Mouse (Mus musculus) 3T3-L1 (cell line): Measurements from ENCODE around the gene Tmem221.

Experiments used
- DNase-seq: peaks from one replicate; pipeline ENCODE4 v3.0.0-alpha.2; 2015; ENCODE audit warnings: low read depth, low spot score

Tmem221 gene

GRCm38 (mm10) chr8:71579009-71579408 lies 20.3 kb upstream of the Tmem221 start:
- peak; percentile 69 for DNase-seq

DNA sequence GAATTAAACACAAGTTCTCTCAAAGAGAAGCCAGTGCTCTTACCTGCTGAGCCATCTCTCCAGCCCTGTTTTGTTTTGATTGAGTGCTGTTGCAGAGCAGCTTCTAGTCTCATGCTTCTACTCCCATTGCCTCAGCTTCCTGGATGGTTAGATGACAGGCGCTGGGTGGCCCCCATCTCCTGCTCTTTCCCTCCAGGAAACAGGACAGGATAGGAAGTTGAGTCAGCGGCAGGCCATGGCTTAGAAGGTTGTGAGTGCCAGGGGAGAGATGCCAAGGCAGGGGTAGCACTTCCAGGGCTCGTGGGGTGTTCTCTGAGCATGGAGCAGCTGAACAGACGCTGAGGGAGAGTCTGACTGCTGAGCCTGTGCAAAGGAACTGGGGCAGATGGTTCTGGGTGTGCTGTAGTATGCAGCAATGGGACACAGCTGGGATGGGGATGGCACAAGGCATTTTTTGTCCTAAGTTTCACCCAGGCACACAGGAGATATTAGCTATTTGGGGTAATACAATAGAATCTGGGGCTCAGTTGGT lies 19.3 kb upstream of the Tmem221 start:
- DNase-seq = peak; percentile 43

DNA sequence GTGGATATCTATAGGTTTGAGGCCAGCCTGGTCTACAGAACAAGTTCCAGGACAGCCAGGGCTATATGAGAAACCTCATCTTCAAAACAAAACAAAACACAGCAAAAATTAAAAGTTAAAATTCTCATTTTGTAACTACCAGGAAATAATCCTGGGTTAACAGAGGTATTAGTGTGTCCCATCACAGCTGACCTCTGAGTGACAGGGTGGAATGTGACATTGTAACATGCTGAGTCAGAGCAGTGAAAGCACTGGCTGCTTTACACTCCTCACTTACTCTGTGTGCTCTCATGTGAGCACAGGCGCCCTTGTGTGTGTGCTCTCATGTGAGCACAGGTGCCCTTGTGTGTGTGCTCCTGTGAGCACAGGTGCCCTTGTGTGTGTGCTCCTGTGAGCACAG lies 16.3 kb upstream of the Tmem221 start:
- peak; percentile 47 for DNase-seq

- DNase-seq = no peak
Observed at GRCm38 (mm10) chr8:71574426-71574825, 15.8 kb upstream of the Tmem221 start.

DNA sequence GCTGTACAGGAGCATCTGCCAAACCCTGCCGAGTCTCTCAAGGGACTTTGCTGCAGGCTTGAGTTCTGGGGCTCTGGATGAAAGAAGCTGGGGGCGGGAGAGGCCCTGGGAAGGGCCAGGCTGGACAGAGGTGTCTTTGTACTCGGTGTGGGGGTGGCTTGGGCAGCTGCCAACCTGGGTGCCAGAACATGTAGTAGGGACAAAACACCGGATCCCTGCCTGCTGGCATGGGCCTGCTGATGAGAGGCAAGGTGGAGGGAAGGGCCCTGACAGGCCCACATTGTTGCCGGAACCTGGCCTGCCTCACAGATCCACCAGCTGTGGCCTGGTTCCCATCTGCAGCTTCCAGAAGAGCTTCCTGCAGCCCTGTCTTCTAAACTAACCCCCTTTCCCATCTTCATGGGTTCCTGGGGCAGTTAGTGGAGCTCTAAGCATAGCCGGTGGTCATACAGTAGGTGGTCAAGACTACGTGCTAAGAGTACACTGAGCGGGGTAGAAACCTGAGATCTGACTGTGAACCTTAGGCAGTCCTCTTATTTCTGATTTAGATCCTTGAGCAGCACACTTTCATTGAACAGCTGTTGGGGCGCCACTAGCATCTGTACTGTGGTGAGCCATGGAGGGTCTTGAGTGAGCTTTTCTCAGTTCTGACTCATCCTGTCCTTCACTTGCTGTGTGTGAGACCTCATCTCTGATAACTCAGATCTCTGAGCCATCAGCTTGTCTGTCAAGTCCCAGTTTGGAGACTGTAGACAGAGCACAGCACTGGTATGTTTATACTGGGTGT lies 14.4 kb upstream of the Tmem221 start:
- DNase-seq = peak; percentile 69

DNA sequence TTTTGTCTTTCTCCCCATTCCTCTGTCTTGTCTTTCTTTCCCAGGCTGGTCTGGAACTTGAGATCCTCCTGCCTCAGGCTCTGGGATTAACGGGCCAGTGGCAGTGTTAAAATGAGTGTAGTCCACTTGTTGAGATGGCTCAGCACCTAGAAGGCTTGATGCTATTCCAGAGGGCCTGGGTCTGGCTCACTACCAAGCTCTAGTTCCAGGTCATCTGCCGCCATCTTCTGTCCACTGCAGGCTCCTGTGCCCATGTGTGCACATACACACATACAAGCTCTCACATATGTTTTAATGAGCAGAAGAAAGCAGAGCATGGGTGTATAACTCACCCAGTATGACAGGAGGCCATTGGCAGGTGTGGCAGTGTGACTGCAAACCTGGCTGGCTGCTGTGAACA lies 13.4 kb upstream of the Tmem221 start:
- DNase-seq = no peak

DNA sequence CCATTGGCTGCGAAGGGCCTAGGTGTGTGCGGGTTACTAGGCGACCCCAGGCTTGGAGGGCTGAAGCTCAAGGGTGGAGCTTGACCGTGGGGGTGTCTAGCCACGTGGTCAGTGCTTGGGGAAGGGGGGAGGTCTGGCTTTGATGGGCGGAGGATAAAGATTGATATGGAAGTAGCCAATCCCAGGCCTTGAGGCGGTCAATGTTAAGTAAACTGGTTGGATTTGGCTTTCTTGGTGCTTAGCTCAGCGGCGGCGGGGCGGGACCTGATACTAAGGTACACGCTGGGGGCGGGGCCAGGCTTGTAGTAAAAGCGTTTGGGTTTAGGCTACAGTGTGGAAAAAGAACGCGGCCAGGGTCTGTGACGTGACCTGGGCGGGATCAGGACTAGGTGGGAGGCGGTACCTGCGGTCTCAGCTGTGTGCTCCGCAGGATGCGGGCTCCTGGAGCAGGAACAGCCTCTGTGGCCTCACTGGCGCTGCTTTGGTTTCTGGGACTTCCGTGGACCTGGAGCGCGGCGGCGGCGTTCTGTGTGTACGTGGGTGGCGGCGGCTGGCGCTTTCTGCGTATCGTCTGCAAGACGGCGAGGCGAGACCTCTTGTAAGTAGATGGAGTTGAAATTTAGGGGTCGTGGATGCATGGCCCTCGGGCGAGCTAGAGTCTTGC lies 11.8 kb upstream of the Tmem221 start:
- DNase-seq = peak; percentile 98

GRCm38 (mm10) chr8:71569366-71570290 lies 11.0 kb upstream of the Tmem221 start:
- DNase-seq = peak; percentile 89

DNA sequence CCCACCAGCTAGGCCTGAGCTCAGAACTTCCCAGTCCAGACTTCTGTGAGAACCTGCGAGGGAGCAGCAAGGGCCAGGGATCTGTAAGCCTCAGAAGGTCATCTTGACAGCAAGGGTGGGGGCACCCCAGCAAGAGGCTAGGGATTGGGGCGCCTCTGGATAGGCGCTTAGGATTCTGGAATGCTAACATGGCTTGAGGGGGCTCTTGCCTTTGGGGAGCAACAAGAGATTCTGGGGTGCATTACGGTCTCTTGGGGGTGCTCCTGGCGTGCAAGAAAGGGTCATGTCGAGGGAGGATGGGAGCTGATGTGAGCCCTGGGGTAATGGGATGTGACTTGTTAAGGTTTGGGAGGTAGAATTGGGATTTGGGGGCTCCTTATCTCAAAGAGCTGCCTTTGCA lies 10.3 kb upstream of the Tmem221 start:
- no peak for DNase-seq

DNA sequence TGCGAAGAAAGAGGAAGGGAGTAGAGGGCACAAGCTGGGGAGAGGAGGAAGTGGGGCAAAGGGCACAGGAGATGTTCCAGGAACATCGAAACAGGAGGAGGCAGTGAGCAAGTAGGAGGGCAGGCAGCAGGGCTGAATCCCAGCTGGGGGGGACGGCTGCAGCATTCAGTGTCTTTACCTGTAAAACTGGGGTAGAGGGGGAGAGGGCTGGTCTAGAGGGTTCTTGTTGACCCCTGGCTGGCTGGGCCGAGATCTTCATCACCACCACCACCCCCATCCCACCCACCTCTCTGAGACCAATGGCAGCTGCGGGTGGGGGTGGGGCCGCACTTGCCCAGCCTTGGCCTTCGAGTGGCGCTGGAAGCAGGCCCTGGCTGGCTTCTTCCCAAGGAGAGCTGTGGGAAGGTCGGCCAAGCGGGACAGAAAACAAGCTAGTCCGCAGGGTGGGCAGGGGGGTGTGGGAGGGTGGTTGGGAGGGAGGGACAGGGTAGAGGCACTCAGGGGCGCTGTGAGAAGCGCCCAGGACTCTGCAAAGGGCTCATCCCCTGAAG lies 9.8 kb upstream of the Tmem221 start, which contains the start of gene Slc27a1:
Gene Slc27a1 (plus strand): TSS at position 496 of the 551 bp plus-strand sequence.
- DNase-seq = no peak

DNA sequence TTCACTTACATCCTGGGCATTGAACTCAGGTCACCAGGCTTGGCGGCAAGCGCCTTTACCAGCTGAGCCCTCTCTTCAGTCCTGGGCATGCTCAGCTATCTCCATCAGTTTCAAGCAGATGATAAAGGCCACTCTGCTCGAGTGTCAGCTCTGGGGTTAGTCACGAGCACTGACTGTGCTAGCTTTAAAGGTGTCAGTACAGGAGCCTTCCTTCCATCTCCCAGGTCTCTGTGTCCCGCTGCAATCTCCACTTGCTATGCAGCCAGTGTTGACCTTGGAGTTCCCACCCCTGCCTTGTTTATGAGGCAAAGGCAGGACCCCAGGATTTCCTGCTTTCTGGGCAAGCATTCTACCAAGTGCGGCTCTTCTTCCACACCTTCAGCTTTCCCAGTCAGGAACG lies 8.9 kb upstream of the Tmem221 start:
- no peak for DNase-seq

GRCm38 (mm10) chr8:71566501-71566900 lies 7.8 kb upstream of the Tmem221 start, which contains the start of gene Nxnl1:
TSS of gene Nxnl1 (minus strand) at chr8:71566601.
- DNase-seq = no peak

- DNase-seq = no peak
Observed at GRCm38 (mm10) chr8:71563992-71564391, 5.3 kb upstream of the Tmem221 start.

GRCm38 (mm10) chr8:71562751-71563150 lies 4.1 kb upstream of the Tmem221 start:
- peak; percentile 35 for DNase-seq

DNA sequence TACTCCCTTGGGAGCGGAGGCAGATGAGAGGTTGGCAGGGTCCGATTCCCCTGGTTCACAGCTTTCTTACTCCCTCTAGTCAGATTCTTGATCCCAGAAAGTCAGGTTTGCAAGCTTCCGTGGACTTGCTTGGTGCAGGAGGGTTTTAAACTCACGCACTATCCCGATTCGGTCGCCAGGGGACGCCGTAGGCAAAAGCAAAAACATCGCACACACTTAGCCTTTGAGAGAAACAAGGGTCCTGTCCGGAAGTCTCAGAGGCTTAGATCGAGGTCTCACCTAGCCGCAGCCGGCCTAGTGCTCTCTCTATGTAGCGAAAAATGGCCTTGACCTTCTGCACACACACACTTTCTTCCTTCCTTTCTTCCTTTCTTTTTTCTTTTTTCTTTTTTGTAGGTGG lies 2.7 kb upstream of the Tmem221 start:
- DNase-seq = peak; percentile 82

GRCm38 (mm10) chr8:71560765-71561164 lies 2.1 kb upstream of the Tmem221 start:
- DNase-seq = no peak

DNA sequence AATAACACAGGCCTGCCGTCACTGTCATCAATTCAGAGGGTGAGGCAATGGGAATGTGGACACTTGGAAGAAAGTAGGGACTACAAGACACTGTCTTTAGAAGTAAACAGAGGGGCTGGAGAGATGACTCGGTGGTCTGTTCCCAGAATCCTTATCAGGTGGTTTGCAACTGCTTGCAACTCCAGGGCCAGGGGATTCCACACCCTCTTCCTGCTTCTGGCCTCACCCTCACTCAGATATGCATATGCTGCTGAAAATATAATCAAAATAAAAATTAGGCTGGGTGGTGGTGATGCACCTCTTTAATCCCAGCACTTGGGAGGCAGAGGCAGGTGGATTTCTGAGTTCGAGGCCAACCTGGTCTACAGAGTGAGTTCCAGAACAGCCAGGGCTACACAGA lies 1.4 kb upstream of the Tmem221 start:
- DNase-seq = no peak

- DNase-seq = no peak
Observed at GRCm38 (mm10) chr8:71558958-71559690, 453 bp upstream of the Tmem221 start.

GRCm38 (mm10) chr8:71554644-71555043 lies 4.0 kb downstream of the Tmem221 start:
- no peak for DNase-seq

DNA sequence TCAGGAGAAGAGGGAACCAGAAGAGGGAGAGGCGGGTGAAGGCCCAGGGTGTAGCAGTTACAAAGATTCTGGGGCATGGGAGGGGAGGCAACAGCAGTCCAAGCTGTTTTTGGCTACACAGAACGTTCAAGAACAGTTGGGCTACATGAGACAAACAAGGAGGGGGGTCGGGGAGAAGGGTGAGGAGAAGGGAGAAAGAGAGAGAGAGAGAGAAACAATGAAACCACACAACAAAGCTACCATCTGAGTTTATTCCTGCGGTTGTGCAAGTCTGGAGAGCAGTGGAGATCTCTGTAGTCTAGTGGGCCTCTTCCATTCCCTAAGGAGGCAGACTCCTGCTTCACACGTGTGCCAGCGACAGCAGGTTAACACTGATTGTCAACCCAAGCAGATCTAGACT lies 4.7 kb downstream of the Tmem221 start:
- DNase-seq = no peak

DNA sequence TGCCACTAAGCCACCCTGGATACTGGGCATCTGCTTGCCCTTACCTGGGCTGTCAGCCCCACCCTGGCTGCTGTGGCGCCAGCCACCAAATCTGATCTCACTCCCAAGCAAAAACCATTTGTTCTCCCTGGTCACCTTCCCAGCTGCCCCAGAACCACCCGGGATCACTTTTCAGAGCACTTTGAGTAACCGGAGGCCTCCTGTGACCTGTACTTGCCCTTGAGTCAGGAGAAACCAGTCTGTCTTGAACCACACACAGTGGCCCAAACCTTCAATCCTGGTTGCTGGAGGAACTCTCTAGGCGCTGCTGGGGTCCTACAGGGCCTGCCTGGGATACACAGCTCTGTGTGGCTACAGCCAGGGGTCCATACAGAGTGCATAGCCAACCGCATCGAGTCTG lies 5.9 kb downstream of the Tmem221 start:
- DNase-seq = no peak
